In genomic region chr11:109792401-109792997, GRCm38 (mm10) we compare ENCODE assay signal across 28 mouse cellular contexts. TPM values are rescaled to one million over a fixed set of nuclear protein-coding genes. Genes with fewer than 3 reads are reported as not detected.
DNase-seq lines count a peak whose midpoint lies in the region; ATAC-seq and TF ChIP-seq lines count a peak whose summit lies in the region.
"Had no signal": no experiment of that assay in that cellular context is flagged by ENCODE, and none has a peak within 500 bp of the region (broad histone marks: within the 10 kb centered on the region; RNA-seq: fewer than 3 reads in every experiment).

No protein-coding gene starts in this region.

- no peak overlapping the region for H3K4me3 ChIP-seq in gastrocnemius, adult 2 months
- no peak overlapping the region for H3K4me3 ChIP-seq in heart, embryonic 12.5 days
- H3K4me3 ChIP-seq in lung, postnatal 0 days (ENCODE audit: low read depth, low read length) = no peak overlapping the region
- no peak overlapping the region for H3K4me3 ChIP-seq in forebrain, embryonic 15.5 days
- H3K4me3 ChIP-seq: embryonic facial prominence, embryonic 12.5 days; heart, embryonic 13.5 days; limb, embryonic 12.5 days; midbrain, embryonic 15.5 days; neural tube, embryonic 12.5 days had no signal

- no peak overlapping the region for H3K9ac ChIP-seq in heart, embryonic 12.5 days
- H3K9ac ChIP-seq in lung, postnatal 0 days (replicated peaks; ENCODE audit: low read depth) = no peak overlapping the region
- H3K9ac ChIP-seq in forebrain, embryonic 15.5 days (replicated peaks) = no peak overlapping the region
- H3K9ac ChIP-seq: embryonic facial prominence, embryonic 12.5 days; heart, embryonic 13.5 days; hindbrain, embryonic 14.5 days; limb, embryonic 12.5 days; midbrain, embryonic 15.5 days; neural tube, embryonic 12.5 days had no signal

- intact Hi-C loops in gastrocnemius, adult 2 months (cut with DNase I) = no loop called here
- intact Hi-C loops in heart, postnatal 10 days (cut with DNase I) = no loop called here

- DNase-seq in gastrocnemius, adult 2 months = peak; percentile 26
- no peak for DNase-seq in gastrocnemius, adult 8-10 months (ENCODE audit: low spot score in 2 of 2)
- DNase-seq in heart, postnatal 10 days = peak; percentile 45 to 47
- DNase-seq in lung, adult 18-20 months = peak; percentile 34 to 54
- peak; percentile 77 for DNase-seq in lung, postnatal 0 days (ENCODE audit: low spot score)
- no peak for DNase-seq in adrenal gland, adult 18-20 months (ENCODE audit: low spot score in 2 of 2)
- DNase-seq: adrenal gland, postnatal 14 days; cerebellum, adult 2 months; cerebellum, postnatal 25 days; heart, postnatal 4 days; layer of hippocampus, postnatal 36 days; thymus, postnatal 25 days had no signal

- no peak overlapping the region for H3K4me2 ChIP-seq in heart, embryonic 12.5 days
- H3K4me2 ChIP-seq in lung, postnatal 0 days (replicated peaks; ENCODE audit: low read depth, low read length) = no peak overlapping the region
- no peak overlapping the region for H3K4me2 ChIP-seq in forebrain, embryonic 15.5 days (replicated peaks)
- H3K4me2 ChIP-seq: embryonic facial prominence, embryonic 12.5 days; heart, embryonic 13.5 days; hindbrain, embryonic 14.5 days; limb, embryonic 12.5 days; liver, embryonic 11.5 days; midbrain, embryonic 15.5 days; neural tube, embryonic 12.5 days had no signal

- no peak overlapping the region for H3K27ac ChIP-seq in gastrocnemius, adult 2 months
- no peak overlapping the region for H3K27ac ChIP-seq in heart, embryonic 12.5 days (ENCODE audit: poor library complexity, severe bottlenecking)
- H3K27ac ChIP-seq in lung, postnatal 0 days (ENCODE audit: low read length) = no peak overlapping the region
- H3K27ac ChIP-seq in forebrain, embryonic 15.5 days (replicated peaks) = no peak overlapping the region
- H3K27ac ChIP-seq: embryonic facial prominence, embryonic 12.5 days; heart, embryonic 13.5 days; hindbrain, embryonic 14.5 days; limb, embryonic 12.5 days; midbrain, embryonic 15.5 days; neural tube, embryonic 12.5 days had no signal

- no peaks in the 10 kb centered on the region for H3K27me3 ChIP-seq in heart, embryonic 12.5 days (replicated peaks)
- H3K27me3 ChIP-seq in lung, postnatal 0 days (replicated peaks; ENCODE audit: insufficient read depth, low read length) = no peaks in the 10 kb centered on the region
- no peaks in the 10 kb centered on the region for H3K27me3 ChIP-seq in forebrain, embryonic 15.5 days
- H3K27me3 ChIP-seq: embryonic facial prominence, embryonic 12.5 days; heart, embryonic 13.5 days; limb, embryonic 12.5 days; midbrain, embryonic 15.5 days; neural tube, embryonic 12.5 days had no signal

- peaks cover 11% of the 10 kb centered on the region; the same call in 1 of the 2 replicates for H3K9me3 ChIP-seq in heart, embryonic 12.5 days (replicated peaks)
- no peaks in the 10 kb centered on the region for H3K9me3 ChIP-seq in lung, postnatal 0 days (ENCODE audit: low read length)
- no peaks in the 10 kb centered on the region for H3K9me3 ChIP-seq in forebrain, embryonic 15.5 days
- H3K9me3 ChIP-seq: embryonic facial prominence, embryonic 12.5 days; heart, embryonic 13.5 days; limb, embryonic 12.5 days; midbrain, embryonic 15.5 days; neural tube, embryonic 12.5 days had no signal

- H3K36me3 ChIP-seq in heart, embryonic 12.5 days = no peaks in the 10 kb centered on the region
- no peaks in the 10 kb centered on the region for H3K36me3 ChIP-seq in lung, postnatal 0 days (ENCODE audit: insufficient read depth, low read length)
- H3K36me3 ChIP-seq in forebrain, embryonic 15.5 days = no peaks in the 10 kb centered on the region
- H3K36me3 ChIP-seq: embryonic facial prominence, embryonic 12.5 days; heart, embryonic 13.5 days; limb, embryonic 12.5 days; midbrain, embryonic 15.5 days; neural tube, embryonic 12.5 days had no signal

- WGBS in heart, embryonic 12.5 days = 87% methylated on average over 13 of the region's 13 CpGs
- 70% methylated on average over 13 of the region's 13 CpGs for WGBS in lung, postnatal 0 days
- WGBS in forebrain, embryonic 15.5 days = 93% methylated on average over 13 of the region's 13 CpGs

- no peak for TF ChIP-seq CTCF in gastrocnemius, adult 2 months (IDR thresholded peaks at IDR 0.05)
- TF ChIP-seq CTCF in lung, postnatal 0 days (IDR thresholded peaks at IDR 0.05) = no peak

- no peak for ATAC-seq in heart, embryonic 12.5 days (ENCODE audit: insufficient number of reproducible peaks, low FRiP score)
- ATAC-seq in lung, postnatal 0 days = peak; percentile 81
- no peak for ATAC-seq in forebrain, embryonic 15.5 days (replicated peaks)
- ATAC-seq: inflammation-experienced regulatory T-cells, adult 6 months; midbrain, embryonic 15.5 days had no signal

- no peaks in the 10 kb centered on the region for H3K4me1 ChIP-seq in heart, embryonic 12.5 days (replicated peaks)
- H3K4me1 ChIP-seq in lung, postnatal 0 days (ENCODE audit: insufficient read depth, low read depth, low read length) = no peaks in the 10 kb centered on the region
- H3K4me1 ChIP-seq in forebrain, embryonic 15.5 days = no peaks in the 10 kb centered on the region
- H3K4me1 ChIP-seq: embryonic facial prominence, embryonic 12.5 days; heart, embryonic 13.5 days; limb, embryonic 12.5 days; midbrain, embryonic 15.5 days; neural tube, embryonic 12.5 days had no signal

- peak; percentile 64 for TF ChIP-seq EP300 in lung, postnatal 0 days (IDR thresholded peaks at IDR 0.05)

RNA-seq across cellular contexts. Expression of gene 1700012B07Rik, which starts 35.3 kb away (rescaled TPM):
- not detected for total RNA-seq in gastrocnemius, adult 2 months (2021)
- not detected for total RNA-seq in gastrocnemius, adult 8-10 months (2022)
- total RNA-seq in heart, postnatal 10 days (2021) = not detected
- polyA plus RNA-seq in heart, embryonic 12.5 days (2016; fragmentation: Nextera tagmentation; extraction: Ambion mirVana) = not detected in 2 replicates
- 0.15 TPM in 1 of 2 replicates, not detected in the other for polyA plus RNA-seq in lung, postnatal 0 days (2015; fragmentation: Nextera tagmentation; extraction: Ambion mirVana)
- not detected for total RNA-seq in adrenal gland, adult 18-20 months (2021)
- not detected in 2 replicates for polyA plus RNA-seq in forebrain, embryonic 15.5 days (2015; fragmentation: Nextera tagmentation; extraction: Ambion mirVana)
- total RNA-seq: adrenal gland, postnatal 14 days; heart, postnatal 4 days; layer of hippocampus, adult 8-10 months; layer of hippocampus, postnatal 36 days; left cerebral cortex, postnatal 10 days; megakaryocyte-erythroid progenitor cell, adult 5-6 weeks had no signal
- polyA plus RNA-seq: cerebellum, adult 2 months; embryonic facial prominence, embryonic 12.5 days; forebrain, embryonic 11.5 days; heart, embryonic 13.5 days; hindbrain, embryonic 14.5 days; kidney, embryonic 14.5 days; limb, embryonic 12.5 days; liver, embryonic 11.5 days; midbrain, embryonic 15.5 days; neural tube, embryonic 12.5 days; stomach, embryonic 14.5 days had no signal

Comparison
In these comparisons a context has a peak if more than half of its experiments do, and no peak if none do; other contexts are left out.
1. DNase-seq: peak in gastrocnemius, adult 2 months (single experiment), heart, postnatal 10 days (2 of 2), lung, adult 18-20 months (2 of 2) and lung, postnatal 0 days (single experiment); none in gastrocnemius, adult 8-10 months (0 of 2) and adrenal gland, adult 18-20 months (0 of 2).